Mouse (Mus musculus) layer of hippocampus, adult 8-10 months (tissue): Measurements from ENCODE around the gene Tead1. TPM values are rescaled to one million over a fixed set of nuclear protein-coding genes. Genes with fewer than 3 reads are reported as not detected.

Experiments used
- microRNA-seq, 2 experiments: library from miRNA; unstranded; fragments of <30 nt; microRNA quantifications; one replicate each; pipeline ENCODE4 v1.2.0; 2022
- total RNA-seq, 4 experiments: library from RNA; stranded (reverse); gene quantifications; 2 replicates each; pipeline ENCODE4 v1.2.4; 2022

The Tead1 gene
- total RNA-seq, 4 experiments from 2014 or later: 19.8 to 37.6 (median 27.3) TPM

Small RNA genes lying within 50 kb of the gene (microRNA-seq; reads per million reads assigned to microRNA genes)
- gene Gm44462: 0 reads per million in 2 experiments
